Mouse (Mus musculus): Measurements from ENCODE around the gene Dzip1.

The Dzip1 gene

GRCm38 (mm10) chr14:118924673-118925615, at the start of gene Dzip1:
Gene Dzip1 (minus strand): TSS chr14:118925460.
- in situ Hi-C loops (cut with MboI; ENCODE audit: low pct_unique_long_range_greater_than_20kb in 1 of 2, low sequenced_read_pairs in 2 of 2, unreplicated experiment in 1 of 2) = no loop called here

- in situ Hi-C loops (cut with MboI; ENCODE audit: low pct_unique_long_range_greater_than_20kb in 1 of 2, low sequenced_read_pairs in 2 of 2, unreplicated experiment in 1 of 2) = no loop called here
Measured at GRCm38 (mm10) chr14:118972268-118972667, 47.0 kb upstream of the Dzip1 start.

DNA sequence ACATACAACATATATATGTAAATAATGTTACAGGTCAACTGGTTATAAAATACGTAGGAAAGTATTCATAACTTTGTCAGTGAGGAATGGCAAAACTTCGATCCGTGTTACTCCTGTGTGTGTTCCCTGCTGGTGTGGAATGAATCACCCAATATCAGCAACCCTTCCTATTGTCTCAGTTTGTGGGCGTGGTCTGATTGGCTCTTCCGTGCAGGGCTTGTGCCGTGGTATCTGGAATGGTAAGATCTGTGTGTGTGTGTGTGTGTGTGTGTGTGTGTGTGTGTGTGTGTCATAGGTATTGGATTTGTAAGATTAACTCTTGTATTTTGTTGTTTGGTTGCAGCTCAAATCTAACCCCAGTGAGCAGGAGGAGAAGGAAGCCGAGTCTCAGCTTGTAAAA, 42.4 kb upstream of the Dzip1 start:
- in situ Hi-C loops (cut with MboI; ENCODE audit: low pct_unique_long_range_greater_than_20kb in 1 of 2, low sequenced_read_pairs in 2 of 2, unreplicated experiment in 1 of 2) = no loop called here

DNA sequence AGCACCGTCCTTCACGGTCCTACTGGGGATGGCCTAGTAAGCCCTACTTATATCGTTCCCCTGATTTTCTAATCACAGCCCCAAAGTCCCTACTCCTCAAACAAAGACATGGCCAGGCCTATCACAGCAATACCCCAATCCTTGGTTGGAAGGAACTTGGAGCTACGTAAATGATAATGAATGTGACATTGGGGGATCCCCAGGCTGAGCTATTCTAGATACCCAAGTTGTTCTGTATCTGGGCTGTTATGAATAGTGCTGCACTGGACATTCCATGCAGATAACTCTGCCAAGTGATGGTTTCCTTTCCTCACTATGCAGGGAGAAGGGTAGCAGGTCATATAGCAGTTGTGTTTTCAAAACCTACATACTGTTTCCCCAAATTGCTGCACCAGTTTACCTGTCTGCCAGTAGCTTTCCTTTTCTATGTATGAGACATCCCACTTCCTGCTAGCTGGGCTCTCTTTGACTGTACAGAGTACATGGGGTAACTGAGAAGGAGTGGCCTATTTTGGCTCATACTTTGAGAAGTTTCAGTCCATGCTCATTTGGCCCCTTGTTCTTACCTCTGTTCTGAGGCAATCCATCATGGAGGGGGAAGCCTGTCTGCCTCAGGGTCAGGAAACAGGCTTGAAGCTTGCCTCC, 40.2 kb upstream of the Dzip1 start:
- in situ Hi-C loops (cut with MboI; ENCODE audit: low pct_unique_long_range_greater_than_20kb in 1 of 2, low sequenced_read_pairs in 2 of 2, unreplicated experiment in 1 of 2) = no loop called here

GRCm38 (mm10) chr14:118958010-118958409, 32.8 kb upstream of the Dzip1 start:
- in situ Hi-C loops (cut with MboI; ENCODE audit: low pct_unique_long_range_greater_than_20kb in 1 of 2, low sequenced_read_pairs in 2 of 2, unreplicated experiment in 1 of 2) = no loop called here

GRCm38 (mm10) chr14:118951912-118952583, 26.8 kb upstream of the Dzip1 start:
- in situ Hi-C loops (cut with MboI; ENCODE audit: low pct_unique_long_range_greater_than_20kb in 1 of 2, low sequenced_read_pairs in 2 of 2, unreplicated experiment in 1 of 2) = no loop called here

- in situ Hi-C loops (cut with MboI; ENCODE audit: low pct_unique_long_range_greater_than_20kb in 1 of 2, low sequenced_read_pairs in 2 of 2, unreplicated experiment in 1 of 2) = no loop called here
Measured at GRCm38 (mm10) chr14:118948841-118949240, 23.6 kb upstream of the Dzip1 start.

- in situ Hi-C loops (cut with MboI; ENCODE audit: low pct_unique_long_range_greater_than_20kb in 1 of 2, low sequenced_read_pairs in 2 of 2, unreplicated experiment in 1 of 2) = no loop called here
Measured at GRCm38 (mm10) chr14:118944702-118945101, 19.4 kb upstream of the Dzip1 start.

DNA sequence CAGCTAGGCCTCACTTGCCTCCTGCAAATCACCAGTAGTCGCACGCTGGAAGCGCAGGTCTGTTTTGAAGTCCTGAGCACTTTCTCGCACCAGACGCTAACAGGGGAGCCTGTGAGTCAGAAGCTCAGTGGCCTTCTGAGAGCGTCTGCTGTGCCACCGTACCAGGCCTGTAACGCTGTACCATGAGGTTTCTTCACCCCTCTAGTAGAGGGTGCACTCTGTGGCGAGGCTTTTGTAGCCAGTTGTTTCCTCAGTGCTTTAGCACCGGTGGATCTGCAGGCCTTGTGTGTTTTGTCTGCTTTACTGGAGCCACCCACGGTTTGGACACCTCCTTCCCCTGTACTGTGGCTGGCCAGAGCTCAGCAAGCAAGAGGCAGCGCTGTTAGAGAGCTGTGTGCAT, 16.8 kb upstream of the Dzip1 start:
- in situ Hi-C loops (cut with MboI; ENCODE audit: low pct_unique_long_range_greater_than_20kb in 1 of 2, low sequenced_read_pairs in 2 of 2, unreplicated experiment in 1 of 2) = no loop called here

DNA sequence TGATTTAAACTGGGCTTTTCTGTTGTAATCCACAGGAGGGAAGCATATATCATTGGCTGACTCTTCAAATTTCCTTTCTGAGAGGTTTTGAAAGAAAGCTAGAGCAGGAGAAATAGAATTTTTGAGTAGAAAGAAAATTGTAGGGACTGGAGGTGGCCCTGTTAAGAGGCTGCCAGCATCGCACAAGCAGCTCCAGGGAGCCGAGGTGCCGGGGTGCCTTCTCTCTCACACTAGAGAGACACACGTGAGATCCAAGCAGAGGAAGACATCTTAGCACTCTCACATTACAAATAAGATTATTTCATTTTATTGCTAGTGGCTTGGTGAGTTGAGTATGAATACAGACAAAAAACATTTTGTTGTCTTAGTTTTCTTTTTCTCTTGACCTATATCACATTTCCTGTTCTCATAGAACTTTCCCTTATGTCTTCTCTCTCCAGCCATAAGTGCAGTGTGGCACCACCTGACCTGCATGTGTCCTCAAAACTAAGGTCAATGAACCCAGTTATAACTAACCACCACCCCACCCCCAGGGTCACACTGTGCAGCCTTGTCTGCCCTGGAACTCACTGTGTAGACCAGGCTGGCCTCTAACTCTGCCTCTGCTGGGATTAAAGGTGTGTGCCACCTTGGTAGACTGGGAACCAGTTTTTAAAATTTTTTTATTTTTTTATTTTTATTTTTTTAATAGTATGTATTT, 15.7 kb upstream of the Dzip1 start:
- in situ Hi-C loops (cut with MboI; ENCODE audit: low pct_unique_long_range_greater_than_20kb in 1 of 2, low sequenced_read_pairs in 2 of 2, unreplicated experiment in 1 of 2) = no loop called here

DNA sequence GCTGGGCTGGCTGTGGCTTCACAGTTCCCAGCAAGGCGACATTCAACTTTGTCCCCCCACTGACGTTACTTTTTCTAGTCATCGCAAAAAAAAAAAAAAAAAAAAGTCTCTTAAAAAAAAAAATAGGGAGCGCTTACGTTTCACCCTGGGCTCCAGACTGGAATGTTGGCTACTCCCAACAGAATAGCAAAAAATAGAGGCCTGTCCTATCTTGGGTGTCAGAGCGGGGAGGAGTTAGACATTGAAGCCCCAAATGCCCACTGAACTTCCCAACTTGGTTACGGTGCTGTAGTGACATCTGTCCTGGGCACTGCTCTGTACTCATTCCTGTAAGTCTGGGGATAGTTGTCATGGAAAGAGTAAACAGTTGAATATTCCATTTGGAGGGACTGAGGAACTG, 13.3 kb upstream of the Dzip1 start:
- in situ Hi-C loops (cut with MboI; ENCODE audit: low pct_unique_long_range_greater_than_20kb in 1 of 2, low sequenced_read_pairs in 2 of 2, unreplicated experiment in 1 of 2) = no loop called here

DNA sequence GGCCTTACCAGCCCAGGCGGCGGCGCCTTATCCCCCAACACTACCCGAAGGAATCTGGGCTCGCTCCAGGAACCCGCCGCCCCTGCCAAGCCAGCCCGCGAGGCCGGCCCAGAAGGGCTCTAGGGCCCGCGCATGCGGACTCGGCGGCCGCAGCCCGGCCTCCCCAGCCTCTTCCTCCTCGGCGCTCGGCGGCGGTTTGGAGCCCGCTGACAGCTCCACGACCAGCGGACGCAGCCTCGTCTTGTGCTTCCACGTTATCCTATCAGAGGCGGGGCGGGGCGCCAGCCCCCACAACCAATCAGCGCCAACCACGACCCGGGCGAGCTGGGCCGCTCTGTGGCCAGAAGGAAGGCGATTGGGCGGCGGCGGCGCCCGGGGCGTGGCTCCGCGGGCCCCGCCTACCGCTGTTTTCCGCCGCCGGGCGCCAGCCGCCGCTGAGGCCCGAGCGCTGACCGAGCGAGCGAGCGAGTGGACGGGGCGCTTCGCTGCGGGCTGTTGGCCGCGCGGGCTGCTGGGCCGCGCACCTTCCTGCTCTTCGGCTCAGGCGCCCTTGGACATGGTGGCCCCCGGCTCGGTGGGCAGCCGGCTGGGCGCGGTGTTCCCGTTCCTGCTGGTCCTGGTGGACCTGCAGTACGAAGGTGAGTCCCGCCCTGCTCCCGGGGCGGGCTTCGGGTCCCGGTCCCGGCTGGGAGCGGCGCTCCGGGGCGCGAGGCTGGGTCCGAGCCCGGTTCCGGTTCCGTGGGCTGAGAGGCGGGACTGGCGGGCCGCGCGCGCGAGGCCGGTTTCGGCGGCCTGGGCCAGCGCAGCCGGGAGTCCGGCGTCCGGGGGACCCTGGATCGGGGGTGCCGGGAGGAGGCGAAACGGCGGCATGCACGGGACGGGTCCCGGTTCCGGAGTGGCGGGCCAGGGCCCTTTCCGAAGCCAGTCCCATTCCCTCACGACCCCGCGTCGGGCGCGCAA, 12.6 kb upstream of the Dzip1 start, which contains the start of gene Dnajc3:
Gene Dnajc3, plus strand, starts transcription at position 444 of the 960 bp plus-strand sequence.
- in situ Hi-C loops (cut with MboI; ENCODE audit: low pct_unique_long_range_greater_than_20kb in 1 of 2, low sequenced_read_pairs in 2 of 2, unreplicated experiment in 1 of 2) = no loop called here

- in situ Hi-C loops (cut with MboI; ENCODE audit: low pct_unique_long_range_greater_than_20kb in 1 of 2, low sequenced_read_pairs in 2 of 2, unreplicated experiment in 1 of 2) = no loop called here
Measured at GRCm38 (mm10) chr14:118936952-118937351, 11.7 kb upstream of the Dzip1 start.

- in situ Hi-C loops (cut with MboI; ENCODE audit: low pct_unique_long_range_greater_than_20kb in 1 of 2, low sequenced_read_pairs in 2 of 2, unreplicated experiment in 1 of 2) = no loop called here
Measured at GRCm38 (mm10) chr14:118936236-118936635, 11.0 kb upstream of the Dzip1 start.

- in situ Hi-C loops (cut with MboI; ENCODE audit: low pct_unique_long_range_greater_than_20kb in 1 of 2, low sequenced_read_pairs in 2 of 2, unreplicated experiment in 1 of 2) = no loop called here
Measured at GRCm38 (mm10) chr14:118934686-118935085, 9.4 kb upstream of the Dzip1 start.

DNA sequence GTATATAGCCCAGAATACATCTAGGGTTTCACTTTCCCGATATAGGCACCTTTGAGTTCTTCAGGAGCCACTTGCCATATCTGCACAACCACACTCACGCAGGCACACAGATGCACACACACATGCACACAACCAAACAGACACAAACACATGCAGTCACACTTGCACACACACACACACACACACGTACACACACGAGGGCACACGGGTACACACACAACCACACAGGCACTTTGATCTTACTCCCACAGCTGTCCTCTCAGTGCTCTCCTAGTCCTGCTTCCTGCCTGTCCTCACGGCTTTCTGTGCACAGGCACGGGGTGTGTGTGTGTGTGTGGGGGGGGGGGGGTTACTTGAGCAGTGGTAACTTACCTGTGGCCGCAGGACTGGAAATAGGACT, 7.7 kb upstream of the Dzip1 start:
- in situ Hi-C loops (cut with MboI; ENCODE audit: low pct_unique_long_range_greater_than_20kb in 1 of 2, low sequenced_read_pairs in 2 of 2, unreplicated experiment in 1 of 2) = no loop called here

DNA sequence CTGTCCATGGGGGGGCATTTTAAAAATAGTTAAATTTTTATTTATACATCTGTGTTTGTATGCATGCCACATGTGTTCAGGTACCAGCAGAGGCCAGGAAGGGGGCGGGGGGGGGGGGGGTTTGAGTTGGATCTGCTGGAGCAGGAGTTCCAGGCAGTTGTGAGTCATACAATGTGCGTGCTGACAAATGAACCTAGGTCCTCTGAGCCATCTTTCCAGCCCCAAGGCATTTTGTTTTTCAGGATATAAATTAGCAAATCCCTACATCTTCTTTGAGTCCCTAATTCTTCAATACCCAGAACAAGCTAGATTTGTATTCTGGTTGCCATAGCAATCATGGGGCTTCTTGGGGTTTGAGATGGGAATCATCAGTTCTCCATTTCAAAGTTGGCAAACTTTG, 5.9 kb upstream of the Dzip1 start:
- in situ Hi-C loops (cut with MboI; ENCODE audit: low pct_unique_long_range_greater_than_20kb in 1 of 2, low sequenced_read_pairs in 2 of 2, unreplicated experiment in 1 of 2) = no loop called here

DNA sequence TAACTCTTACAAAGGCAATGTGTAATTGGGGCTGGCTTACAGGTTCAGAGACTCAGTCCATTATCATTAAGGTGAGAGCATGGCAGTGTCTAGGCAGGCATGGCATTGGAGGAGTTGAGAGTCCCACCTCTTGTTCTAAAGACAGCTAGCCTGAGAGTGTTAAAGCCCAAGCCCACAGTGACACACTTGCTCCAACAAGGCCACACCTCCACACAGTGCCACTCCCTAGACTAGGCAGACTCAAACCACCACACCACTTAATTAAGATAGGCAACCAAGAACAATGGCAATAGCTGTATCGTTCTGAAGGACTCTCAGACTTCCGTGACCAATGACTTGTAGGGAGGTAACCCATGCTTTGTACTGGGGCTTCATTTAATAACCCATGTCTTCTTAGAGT, 5.5 kb upstream of the Dzip1 start:
- in situ Hi-C loops (cut with MboI; ENCODE audit: low pct_unique_long_range_greater_than_20kb in 1 of 2, low sequenced_read_pairs in 2 of 2, unreplicated experiment in 1 of 2) = no loop called here
